Mouse (Mus musculus) layer of hippocampus, postnatal 10 days (tissue): Measurements from ENCODE around the gene 1110059E24Rik. TPM values are rescaled to one million over a fixed set of nuclear protein-coding genes. Genes with fewer than 3 reads are reported as not detected.
"Not testable (repeated sequence)": the region's sequence is repeated elsewhere in the genome, so short reads cannot be mapped to it uniquely, and the experiment has no call there.

ENCODE experiments used
- DNase-seq, 2 experiments: peaks; one replicate each; pipeline ENCODE4 v3.0.0; 2021; ENCODE audit warnings: low spot score in 2 of 2
- long read RNA-seq: library from polyadenylated mRNA; stranded (forward); transcript quantifications from one replicate; pipeline ENCODE4 v2.0.0, GENCODE M21; 2023
- total RNA-seq, 2 experiments: library from RNA; stranded (reverse); gene quantifications; 2 replicates each; pipeline ENCODE4 v1.2.3; 2021

1110059E24Rik gene
- total RNA-seq = 10 to 100 TPM; 24.2 to 26.0 TPM
- long read RNA-seq, transcript 1110059E24Rik-201 (4 exons, 1,614 nt) = major isoform, 32 of 41 reads
- long read RNA-seq, transcript 1110059E24Rik-207 (3 exons, 942 nt) = minor isoform, 7 of 41 reads
- long read RNA-seq, partial matches to known transcripts = 0 of 41 reads
- long read RNA-seq, other reads (novel, unspliced or antisense) = 0 of 41 reads

DNA sequence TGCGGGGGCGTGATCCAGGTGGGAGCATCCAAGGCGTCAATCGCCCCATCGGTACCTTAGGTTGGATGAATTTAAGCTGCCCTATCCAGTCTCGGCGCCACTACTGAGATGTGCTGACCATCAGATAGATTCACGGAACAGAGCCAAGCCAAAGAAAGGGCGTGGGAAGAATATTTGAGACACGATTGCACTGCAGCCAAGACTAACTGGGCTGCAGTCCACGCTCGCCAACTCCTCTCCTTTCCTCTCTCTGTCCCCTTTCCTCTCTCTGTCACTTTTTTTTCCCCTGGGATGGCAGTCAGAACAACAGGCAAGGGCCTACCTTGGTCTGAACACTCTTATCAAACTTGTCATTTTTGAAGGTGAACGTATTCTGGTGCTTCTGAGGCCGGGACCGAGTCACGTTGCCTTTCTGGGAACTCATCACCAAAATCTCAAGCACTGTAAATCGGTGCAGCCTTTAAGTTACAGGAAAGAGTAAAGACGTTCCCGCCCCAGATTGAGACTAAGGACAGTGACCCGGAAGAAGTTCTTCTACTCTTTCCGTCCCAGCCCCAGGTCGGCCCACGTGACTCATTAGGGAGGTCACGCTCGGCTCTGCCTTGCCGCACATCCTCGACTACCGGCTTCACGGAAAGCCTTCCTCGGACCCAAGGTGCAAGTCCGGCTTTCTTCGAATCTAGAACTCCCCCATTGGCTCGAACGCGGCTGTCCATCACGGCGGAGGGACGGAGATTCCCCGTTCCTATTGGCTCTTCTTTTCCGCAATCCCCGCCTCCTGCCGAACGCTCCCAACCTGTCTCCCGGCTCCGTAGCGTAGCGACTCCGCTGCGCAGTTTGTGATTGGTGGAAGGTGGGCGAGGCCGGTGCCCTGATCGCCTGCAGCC is at the start of gene 1110059E24Rik:
1110059E24Rik (minus strand) TSS at position 692 of the 887 bp plus-strand sequence.
- peak; percentile 95 to 96 for DNase-seq

GRCm38 (mm10) chr19:21680986-21681385 is 28.2 kb upstream of the 1110059E24Rik start:
- no peak for DNase-seq

GRCm38 (mm10) chr19:21680091-21680490 is 27.3 kb upstream of the 1110059E24Rik start:
- DNase-seq = no peak

DNA sequence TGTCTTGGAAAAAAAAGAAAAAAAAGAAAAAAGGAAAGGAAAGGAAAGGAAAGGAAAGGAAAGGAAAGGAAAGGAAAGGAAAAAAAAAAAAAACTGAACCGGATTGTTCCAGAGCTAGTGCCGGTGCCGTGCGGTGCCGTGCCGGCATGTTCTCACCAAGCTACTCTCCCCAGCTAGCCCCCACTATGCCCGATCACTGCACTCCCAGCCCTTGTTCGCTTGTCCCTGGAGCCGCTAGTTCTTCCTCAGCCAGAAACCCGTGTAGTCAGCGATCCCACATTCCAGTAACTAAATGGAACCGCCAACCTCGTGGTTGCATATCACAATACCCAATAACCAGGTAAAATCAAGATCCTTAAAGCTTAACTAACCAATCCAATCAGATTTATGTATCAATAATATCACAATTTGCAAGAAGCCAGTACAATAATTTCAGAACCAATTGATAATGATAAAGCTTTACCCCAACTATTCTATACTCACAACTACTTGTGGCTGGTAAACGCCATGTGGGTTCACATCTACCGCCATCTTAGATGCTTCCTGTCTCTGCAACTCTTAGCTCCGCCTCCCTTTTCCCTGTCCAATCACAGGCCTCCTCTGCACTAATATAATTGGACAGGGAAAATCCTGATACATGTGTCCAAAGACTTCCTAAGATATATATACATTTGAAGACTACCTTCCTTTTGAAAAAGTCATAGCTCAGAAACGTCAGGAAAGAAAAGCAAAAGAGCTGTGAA is 21.7 kb upstream of the 1110059E24Rik start:
- DNase-seq = no peak

GRCm38 (mm10) chr19:21669650-21670049 is 16.9 kb upstream of the 1110059E24Rik start:
- no peak for DNase-seq

DNA sequence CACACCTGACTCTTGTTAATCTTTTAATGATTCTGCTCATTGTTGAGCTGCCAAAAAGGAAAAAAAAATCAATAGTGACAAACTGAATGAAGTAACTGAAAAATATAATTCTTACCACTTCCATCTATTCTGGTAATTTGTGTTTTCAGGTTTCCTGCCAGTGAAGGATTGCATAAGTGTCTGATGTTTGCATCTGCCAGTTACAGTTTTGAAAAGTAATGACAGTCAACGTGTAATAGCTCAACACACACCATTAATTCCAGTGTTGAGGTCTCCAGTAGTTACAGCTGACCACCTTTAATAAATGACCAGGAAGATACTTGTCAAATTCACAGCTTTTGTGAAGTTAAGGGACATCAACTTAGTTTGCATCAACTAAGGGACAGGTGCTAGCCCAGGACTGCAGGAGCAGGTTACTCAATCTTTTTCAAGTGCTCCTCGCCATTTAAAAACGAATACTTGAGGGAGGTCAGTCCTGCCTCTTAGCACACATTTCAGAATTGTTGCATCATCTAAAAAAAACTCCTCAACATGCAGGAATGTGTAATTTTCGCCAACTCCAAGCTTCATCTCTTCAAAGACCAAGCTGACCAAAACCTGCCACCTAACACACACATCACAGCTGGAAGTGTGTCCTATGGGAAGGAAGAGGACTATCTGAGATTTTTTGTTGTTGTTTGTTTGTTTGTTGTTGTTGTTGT is 11.1 kb upstream of the 1110059E24Rik start:
- DNase-seq = no peak

DNA sequence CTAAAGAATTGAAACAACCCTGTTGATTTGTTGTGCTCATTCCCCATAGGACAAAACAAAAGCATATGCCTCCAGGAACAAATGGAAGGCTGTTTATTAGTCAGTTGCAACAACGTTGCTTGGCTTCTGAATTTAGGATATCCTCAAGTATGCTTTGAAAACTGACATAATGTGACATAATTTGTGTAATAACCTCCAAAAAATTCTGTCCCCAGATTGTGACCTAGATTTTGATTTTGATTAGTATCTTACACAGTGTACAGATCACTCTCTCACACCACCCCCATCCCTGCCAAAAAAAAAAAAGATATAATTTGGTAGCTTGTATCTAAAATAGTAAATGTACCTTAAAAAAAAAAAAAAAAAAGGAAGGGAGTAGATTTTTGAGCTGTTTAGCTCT is 8.0 kb upstream of the 1110059E24Rik start:
- DNase-seq = no peak

GRCm38 (mm10) chr19:21654788-21655187 is 2.0 kb upstream of the 1110059E24Rik start:
- DNase-seq = no peak

- DNase-seq = peak; percentile 61 to 73
Observed at GRCm38 (mm10) chr19:21653172-21653981, 601 bp upstream of the 1110059E24Rik start, which contains the start of gene Abhd17b. Gene Abhd17b (plus strand): TSS chr19:21653185.

- DNase-seq = no peak
Observed at GRCm38 (mm10) chr19:21651664-21652063, 1.1 kb downstream of the 1110059E24Rik start.

GRCm38 (mm10) chr19:21646142-21646541 is 6.6 kb downstream of the 1110059E24Rik start:
- DNase-seq = no peak

GRCm38 (mm10) chr19:21645301-21645700 is 7.5 kb downstream of the 1110059E24Rik start:
- no peak for DNase-seq

- DNase-seq = no peak
Observed at GRCm38 (mm10) chr19:21643935-21644334, 8.8 kb downstream of the 1110059E24Rik start.

DNA sequence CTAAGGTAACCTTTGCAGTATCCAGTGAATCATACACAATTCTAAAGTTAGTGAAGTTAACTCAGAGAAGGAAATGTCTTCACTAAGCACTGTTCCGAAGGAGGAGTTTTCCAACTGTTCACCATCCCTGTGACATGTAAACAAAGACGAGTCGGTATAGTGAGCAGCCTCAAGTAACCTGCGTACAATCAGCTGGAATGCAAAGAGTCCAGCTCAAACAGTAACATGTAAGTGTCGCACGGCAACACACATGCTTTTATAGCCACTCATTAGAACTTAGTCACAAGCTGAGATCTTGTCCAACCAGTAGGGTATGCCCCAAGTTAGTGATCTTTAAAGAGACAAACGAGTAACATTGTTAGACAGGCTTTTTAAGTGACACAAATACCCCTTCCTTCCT is 15.1 kb downstream of the 1110059E24Rik start:
- DNase-seq = no peak

GRCm38 (mm10) chr19:21636907-21637306 is 15.9 kb downstream of the 1110059E24Rik start:
- DNase-seq = no peak

GRCm38 (mm10) chr19:21635406-21635805 is 17.4 kb downstream of the 1110059E24Rik start:
- no peak for DNase-seq

DNA sequence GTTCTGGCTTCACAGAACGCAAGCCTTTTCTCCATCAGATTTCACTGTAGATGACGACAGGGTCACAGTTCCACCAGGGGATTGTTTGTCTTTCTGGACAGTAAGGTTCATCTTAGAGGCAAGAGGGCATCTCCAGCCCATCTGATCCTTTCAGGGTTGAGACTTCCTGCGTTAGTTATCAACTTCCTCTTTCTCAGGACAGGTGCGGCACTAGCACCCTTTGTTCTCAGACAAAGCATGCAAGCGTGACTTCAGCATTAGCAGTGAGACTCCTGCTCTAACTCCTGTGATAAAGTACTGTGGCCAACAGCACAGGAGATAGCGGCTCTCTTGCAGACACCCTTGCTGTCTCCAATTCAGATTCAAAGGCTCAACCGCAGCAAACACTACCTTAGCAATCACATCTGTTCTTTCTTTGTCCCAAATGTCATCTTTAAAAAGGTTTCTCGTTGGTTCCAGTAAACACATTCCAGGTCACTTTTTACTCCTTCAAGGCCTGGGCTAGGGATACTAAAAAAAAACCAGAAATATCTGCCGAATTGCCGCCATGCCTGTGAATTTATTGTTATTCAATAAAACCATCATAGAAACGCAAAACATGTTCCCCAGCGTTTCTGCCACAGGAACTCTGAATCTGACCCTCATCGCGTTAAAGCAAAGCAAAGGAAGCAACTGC is 22.0 kb downstream of the 1110059E24Rik start:
- DNase-seq = no peak

GRCm38 (mm10) chr19:21629501-21629900 is 23.3 kb downstream of the 1110059E24Rik start:
- DNase-seq = no peak

- no peak for DNase-seq
Observed at GRCm38 (mm10) chr19:21629030-21629429, 23.7 kb downstream of the 1110059E24Rik start.

DNA sequence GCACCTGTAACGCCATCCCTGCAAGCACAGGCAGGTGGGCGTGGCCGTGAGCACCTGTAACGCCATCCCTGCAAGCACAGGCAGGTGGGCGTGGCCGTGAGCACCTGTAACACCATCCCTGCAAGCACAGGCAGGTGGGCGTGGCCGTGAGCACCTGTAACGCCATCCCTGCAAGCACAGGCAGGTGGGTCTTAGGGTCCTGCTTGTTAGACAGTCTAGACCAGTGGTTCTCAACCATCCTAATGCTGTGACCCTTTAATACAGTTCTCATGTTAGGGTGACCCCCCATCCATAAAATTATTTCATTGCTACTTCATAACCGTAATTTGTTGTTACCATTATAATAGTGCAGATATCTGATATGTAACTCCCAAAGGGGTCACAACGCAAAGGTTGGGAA is 24.3 kb downstream of the 1110059E24Rik start:
- not testable (repeated sequence) for DNase-seq
